Mouse (Mus musculus) adrenal gland, adult 18-20 months (tissue): Measurements from ENCODE around the gene Sardh. TPM values are rescaled to one million over a fixed set of nuclear protein-coding genes. Genes with fewer than 3 reads are reported as not detected.

ENCODE experiments used
- DNase-seq, 2 experiments: peaks; one replicate each; pipeline ENCODE4 v3.0.0; 2021 to 2022; ENCODE audit warnings: low spot score in 2 of 2
- total RNA-seq, 2 experiments: library from RNA; stranded (reverse); gene quantifications; 1 replicate in 1 of 2; 2 replicates in 1 of 2; pipeline ENCODE4 v1.2.3; 2021

The Sardh gene
- total RNA-seq, 2 experiments from 2014 or later, result 7.0 to 9.2 TPM

DNA sequence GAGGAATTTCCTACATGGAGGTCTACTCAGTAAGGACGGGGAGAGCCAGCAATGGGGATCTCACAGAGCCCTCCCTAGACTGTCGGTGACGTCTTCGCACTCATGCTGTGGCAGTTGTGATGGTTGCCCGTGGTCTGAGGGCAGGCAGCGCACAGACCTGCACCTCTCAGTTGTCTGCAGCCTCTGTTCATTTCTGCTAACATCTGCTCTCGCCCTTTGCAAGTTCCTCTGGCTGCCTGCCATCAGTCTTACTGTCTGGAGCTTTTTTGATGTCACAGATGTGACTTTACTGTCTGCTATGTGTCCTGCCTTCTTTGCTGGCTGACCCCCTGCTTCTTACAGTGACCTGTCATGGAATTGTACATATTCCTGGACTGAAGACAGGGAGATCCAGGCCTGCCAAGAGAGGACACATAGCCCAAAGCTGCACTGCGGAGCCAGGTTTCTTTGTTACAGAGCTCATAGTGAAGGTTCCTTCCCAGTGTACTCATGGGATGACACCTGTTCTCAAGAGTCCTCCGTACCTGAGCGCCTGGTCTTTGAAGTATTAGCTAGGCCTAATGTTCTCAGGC lies 72.4 kb downstream of the Sardh start:
- DNase-seq, result no peak

DNA sequence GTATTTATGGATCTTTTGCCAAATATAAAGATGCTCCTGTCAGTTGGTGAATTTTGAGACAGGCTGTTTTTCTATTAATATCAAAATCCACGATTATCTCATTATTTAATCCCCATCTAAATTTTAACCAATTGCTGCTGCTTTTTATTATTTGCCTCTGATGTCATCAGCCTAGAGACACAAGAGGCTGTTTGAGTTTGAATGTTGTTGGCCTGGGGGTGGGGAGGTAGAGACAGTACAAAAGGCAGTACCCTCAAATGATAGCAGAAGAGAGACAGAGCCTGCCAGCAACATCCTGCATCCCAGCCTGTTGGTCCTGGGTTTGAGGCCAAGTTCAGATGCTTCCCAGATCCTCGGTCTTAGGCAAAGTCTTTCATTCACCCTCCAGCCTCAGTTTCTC lies 73.9 kb downstream of the Sardh start:
- DNase-seq, result no peak

DNA sequence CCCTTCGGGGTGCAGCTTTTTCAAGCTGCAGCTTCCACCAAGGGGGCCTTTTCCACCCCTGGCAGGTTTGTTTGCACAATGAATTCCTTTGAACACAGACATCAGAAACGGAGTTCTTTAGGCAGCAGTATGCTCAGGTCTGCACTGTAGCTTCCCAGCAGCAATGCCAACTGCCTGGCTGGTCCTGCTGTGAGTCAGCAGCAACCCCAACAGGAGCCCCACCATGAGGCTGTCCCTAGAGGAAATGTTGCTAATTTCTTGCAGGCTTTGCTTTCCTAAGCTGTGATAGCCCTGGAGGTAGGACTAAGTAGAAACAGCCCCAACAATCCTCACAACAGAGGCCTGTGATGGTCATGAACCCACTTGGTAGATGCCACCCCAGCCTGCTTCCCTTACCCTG lies 81.1 kb downstream of the Sardh start:
- DNase-seq, result no peak

DNA sequence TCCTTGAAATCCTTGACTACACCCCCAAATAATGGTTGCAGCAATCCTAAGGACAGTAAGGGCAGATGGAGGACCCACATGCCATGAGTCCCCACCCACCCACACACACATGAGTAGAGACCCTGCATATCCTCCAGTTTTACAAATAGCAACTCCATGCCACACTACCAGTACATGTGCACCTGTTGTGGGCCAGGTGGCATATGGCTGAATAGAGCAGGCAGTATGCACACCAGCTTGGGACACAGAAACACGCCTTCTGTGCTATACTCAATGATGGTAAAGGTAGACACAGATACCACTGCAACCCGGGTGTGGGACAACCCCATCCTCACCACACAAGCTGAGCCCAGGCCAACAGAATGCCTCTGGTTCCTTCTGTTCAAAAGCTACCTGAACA lies 82.1 kb downstream of the Sardh start:
- no peak for DNase-seq

DNA sequence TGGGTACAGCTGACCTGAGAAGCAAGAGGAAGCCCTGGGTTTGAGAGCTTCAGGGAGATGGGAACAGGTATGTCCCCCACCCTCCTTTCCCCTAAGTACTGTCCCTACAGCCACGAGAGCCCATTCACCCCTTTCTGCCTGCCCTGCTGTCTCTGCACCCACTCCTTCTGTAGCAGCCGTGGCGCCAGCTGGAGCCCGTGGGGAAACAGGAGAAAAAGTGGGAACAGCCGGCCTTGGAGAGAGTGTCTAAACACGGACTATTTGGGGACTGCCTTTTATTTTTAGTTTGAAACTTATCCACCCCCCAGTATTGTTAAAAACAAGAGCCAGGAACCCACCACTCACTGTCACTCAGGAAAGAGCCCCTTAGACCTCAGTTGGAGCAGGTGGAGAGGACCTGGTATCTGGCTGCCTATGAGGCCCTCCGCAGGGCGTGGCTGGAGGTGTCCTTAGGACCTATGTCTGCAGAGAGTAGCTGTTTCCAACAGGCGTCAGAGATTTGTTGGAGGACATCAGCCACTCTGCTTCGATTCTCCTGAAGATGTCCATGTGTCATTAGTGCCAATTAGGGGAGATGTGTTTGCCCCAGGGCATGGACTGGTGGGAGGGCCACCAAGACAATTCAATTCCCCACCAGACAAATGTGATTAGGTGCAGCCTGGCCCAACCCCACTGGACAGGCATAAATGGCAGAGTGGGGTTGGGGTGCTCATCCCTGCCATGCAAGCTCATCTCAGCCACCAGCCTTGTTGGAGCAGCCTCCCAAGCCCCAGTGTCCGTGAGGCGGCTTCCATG lies 83.1 kb downstream of the Sardh start, which contains the start of gene Dbh:
Gene Dbh, plus strand, starts transcription at position 438 of the 795 bp plus-strand sequence.
- peak in 1 of 2 experiments; percentile 21 for DNase-seq

DNA sequence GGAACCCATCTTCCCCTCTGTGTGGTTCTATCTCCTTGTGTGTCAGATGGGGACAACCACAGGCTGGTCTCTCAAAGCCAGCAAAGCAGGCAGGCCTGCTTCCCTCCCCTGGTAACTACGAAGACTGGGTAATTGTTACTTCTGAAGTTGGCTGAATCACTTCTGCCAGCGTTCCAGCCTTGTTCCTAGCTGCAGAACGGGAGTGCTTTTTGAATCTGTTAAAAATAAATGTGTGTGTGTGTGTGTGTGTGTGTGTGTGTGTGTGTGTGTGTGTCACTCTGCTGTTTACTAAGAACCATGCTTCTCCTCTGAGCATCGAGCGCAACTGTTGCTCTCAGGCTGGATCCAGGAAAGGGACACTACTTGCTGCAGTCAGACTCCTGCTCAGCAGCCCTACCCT lies 84.3 kb downstream of the Sardh start:
- DNase-seq, result no peak

DNA sequence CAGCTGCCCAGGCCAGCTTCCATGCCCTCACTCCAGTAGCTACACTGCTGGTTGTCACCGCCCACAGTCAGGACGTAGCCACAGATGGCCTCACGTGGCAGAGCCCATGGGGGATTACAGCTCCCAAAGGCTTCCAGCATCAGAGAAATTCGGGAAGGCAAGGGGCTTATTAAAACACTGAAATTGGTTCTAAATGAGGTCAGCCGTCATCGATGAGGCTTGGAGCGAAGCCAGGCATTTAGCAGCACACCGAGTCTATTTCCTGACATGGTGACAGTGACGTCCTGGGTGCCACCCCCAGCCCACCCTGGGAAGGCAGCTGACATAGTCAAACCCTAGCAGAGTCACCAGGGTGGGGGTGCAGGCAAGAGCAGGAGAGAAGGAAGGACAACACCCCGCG lies 85.5 kb downstream of the Sardh start:
- no peak for DNase-seq

DNA sequence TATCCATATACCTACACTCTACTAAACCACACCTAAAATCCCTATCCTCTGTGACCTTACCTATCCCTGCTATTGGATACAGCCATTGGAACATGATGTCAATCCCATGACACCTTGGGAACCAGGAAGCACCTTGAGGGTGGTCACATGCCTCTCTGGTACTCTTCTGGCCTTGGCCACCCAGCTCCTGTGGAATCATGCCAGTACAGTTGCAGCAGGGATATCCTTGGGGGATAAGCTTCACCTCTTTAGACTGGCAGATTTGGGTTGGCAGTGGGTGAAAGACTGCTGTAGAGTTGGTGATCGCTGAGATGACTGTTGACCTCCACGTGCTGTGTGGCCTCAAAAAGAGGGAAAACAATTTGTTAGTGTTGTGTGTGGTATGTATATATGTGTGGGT lies 86.6 kb downstream of the Sardh start:
- no peak for DNase-seq

DNA sequence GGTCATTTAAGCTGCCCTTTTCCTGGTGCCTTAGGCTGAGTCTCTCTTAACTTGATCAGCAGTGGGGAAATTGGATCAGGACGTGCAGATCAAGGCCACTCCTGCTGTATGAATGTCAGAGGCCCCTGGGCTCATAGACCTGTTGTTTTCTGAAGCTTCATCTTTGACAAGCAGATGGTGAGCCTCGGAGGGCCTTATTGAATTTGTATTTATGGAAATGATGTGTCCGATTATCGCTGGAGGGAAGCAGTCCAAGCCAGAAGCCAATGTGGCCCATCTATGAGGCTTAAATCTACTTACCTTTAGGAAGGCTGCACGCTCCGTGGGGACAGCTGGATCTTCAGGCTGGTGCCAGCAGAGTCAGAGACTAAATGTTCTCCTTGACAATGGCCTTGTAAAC lies 91.5 kb downstream of the Sardh start:
- DNase-seq, result no peak

DNA sequence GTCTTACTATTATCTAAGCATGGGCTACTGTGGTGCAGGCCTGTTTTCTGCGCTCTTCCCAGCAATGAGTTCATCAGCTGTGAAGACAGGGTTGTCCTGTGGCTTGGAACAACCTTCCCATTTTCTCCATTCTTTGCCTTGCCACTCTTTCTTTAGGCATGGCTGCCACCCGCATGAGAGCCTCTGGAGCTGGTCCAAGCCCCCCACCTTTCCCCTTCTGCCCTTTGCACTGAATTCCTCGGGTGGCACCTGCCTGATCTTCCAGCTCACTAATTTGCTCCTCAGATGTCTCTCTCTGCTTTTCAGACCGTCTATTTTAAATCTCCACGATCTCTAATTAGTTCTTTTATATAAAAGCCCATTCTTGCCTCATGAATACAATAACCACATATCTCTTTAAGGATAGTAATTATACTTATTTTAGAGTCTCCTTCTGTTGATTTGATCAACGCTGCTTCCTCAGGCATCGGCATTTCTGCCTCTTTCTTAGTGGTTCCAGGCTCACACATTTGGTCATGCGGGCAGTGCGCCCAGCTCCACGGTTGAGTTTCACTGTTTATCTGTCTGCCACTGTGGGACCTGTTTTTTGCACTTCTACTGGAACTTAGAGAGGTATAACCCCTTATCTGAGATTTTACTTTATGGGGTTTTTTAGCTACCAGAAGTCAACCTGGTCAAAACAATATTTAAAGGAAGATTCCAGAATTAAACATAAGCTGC lies 93.5 kb downstream of the Sardh start:
- DNase-seq, result no peak

DNA sequence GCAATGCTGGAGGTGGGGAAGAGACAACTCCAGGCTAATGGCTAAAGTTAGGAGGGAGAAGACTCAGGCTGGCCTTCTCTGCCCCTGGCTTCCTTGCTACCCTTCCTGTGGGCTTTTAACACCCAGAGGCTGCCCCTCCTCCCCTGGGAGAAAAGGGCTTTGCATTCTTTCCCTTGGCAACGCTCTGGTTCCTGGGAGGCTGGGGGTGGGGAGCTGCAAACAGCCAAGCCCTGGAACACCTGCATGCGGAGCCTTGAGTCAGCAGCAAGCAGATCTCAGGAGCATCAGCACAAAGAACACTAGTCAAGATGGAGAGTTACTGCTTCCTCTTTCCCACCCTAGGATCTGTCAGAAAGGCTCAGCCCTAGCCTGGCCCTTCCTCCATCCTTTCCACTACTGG lies 98.7 kb downstream of the Sardh start:
- DNase-seq, result no peak

DNA sequence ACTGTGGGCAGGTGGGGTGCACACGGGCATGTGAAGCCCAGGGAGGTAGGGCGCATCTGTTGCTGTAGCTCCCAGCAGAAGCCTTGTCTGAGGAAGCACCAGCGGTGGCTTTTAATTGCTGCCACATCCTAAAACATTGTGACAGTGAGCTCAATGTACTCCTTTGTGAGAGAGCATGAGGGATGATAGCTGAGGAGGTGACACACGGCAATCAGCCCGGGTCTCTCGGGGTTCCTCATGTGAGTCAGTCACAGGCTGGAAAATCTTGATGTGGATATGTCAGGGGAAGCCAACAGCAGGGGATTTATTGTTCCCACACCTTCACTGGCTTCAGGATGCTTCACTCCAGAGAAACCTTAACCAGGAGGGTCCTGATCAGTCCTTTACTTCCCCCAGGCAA lies 101.3 kb downstream of the Sardh start:
- no peak for DNase-seq

DNA sequence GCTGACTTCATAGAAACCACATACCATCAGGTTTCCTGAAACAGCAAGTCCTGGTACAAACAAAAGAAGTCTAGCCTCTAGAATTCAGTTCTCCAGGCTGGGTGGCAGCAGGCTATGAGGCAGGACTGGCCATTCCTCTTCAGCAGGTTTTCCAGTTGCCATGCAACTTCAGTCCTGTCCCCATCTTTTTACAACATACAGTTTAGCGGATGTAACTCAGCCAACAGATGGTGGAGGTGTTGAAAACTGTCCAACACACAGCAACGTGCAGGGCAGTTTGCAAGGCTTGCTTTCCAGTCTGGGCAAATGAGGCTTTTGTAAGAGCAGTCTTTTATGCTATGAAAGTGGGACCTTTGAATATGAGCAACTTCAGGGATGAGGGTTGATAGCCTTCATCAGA lies 103.2 kb downstream of the Sardh start:
- DNase-seq, result no peak

DNA sequence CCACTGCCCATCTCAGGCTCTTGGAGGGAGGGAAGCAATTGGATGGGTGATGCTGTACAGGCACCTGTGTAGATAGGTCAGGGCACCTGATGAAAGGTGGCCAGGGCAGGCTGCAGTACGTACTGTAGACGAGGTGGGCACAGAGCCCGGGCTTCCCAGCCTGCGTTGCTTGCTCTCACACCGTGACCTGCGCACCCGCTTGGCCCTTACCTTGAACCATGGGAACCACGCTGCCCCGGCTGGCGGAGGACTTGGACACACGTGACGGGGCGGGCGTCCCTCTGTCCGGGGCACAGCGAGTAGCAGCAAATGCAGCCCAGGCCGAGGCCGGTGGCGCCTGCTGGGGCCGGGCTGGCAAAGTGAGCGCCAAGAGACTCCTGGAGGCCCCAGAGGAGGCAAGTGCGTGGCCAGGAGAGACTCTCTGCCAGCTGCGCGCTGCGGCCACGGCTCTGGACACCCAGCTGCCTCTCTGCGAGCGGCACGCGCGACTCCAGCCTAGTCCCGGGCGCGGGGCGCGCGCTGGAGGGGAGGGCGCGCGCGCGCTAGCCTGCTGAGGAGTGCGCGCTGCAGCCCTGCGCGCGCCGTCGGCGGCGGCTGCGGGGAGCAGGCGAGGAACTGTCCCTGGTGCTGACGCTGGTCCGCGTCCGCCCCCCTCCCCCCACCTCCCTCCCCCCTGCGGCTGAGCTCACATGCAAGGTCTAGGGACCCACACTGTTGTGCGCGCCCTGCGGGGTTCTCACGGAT lies 106.0 kb downstream of the Sardh start, which contains the start of gene Fam163b:
Gene Fam163b, minus strand, starts transcription at position 542 of the 744 bp plus-strand sequence.
- peak in 1 of 2 experiments; percentile 27 for DNase-seq

Other genes starting within 250 kb of the Sardh start
- 10 to 100 TPM; 46.9 to 62.8 TPM for gene Cacfd1, start 238.4 kb downstream of the Sardh start, total RNA-seq
- gene Slc2a6, start 220.3 kb downstream of the Sardh start, total RNA-seq, result 1 to 10 TPM in 1 of 2 experiments, under 1 TPM in 1; 0.33 to 1.1 TPM
- not detected for gene Mymk, start 176.2 kb downstream of the Sardh start, total RNA-seq
- gene Adamtsl2, start 169.0 kb downstream of the Sardh start, total RNA-seq, result 10 to 100 TPM; 20.4 to 23.7 TPM
- gene Fam163b, start 105.8 kb downstream of the Sardh start, total RNA-seq, result 1 to 10 TPM; 2.4 to 2.9 TPM
- 100 to 1,000 TPM; 311 to 388 TPM for gene Dbh, start 83.1 kb downstream of the Sardh start, total RNA-seq
- gene Vav2, start 178.7 kb upstream of the Sardh start, total RNA-seq, result 10 to 100 TPM; 24.5 to 25.2 TPM
- gene Brd3os, start 194.0 kb upstream of the Sardh start, total RNA-seq, result 1 to 10 TPM; 6.5 to 8.2 TPM